Mouse (Mus musculus) midbrain, postnatal 0 days (tissue): ENCODE data around the gene Fxn. TPM values are rescaled to one million over a fixed set of nuclear protein-coding genes. Genes with fewer than 3 reads are reported as not detected.
A peak's percentile ranks its signal among the peaks of the same experiment; 100 is the strongest.

Experiments
- ATAC-seq: fragments of 200-750 bp; cut with Nextera tagmentation; 2 replicates; pipeline ENCODE4 v1.8.0; 2017; ENCODE audit warnings: moderate number of reproducible peaks, mild to moderate bottlenecking, moderate TSS enrichment, moderate library complexity; ENCODE audit not compliant: low FRiP score
- DNase-seq: peaks from one replicate; pipeline ENCODE4 v3.0.0-alpha.2; 2015; ENCODE audit warnings: low spot score
- H3K27ac ChIP-seq: fragments of 300-500 bp; sonication (generic); 2 replicates; pipeline ENCODE4 v1.5.1; 2014; ENCODE audit warnings: low read depth, mild to moderate bottlenecking, low read length, mixed read lengths
- H3K27me3 ChIP-seq: fragments of 300-500 bp; sonication (generic); 2 replicates; pipeline ENCODE4 v1.6.1; 2014; ENCODE audit warnings: low read length, control low read depth, mixed read lengths; ENCODE audit not compliant: insufficient read depth
- H3K36me3 ChIP-seq: fragments of 300-500 bp; sonication (generic); 2 replicates; pipeline ENCODE4 v1.6.1; 2014; ENCODE audit warnings: low read length, control low read depth, mixed read lengths; ENCODE audit not compliant: insufficient read depth
- H3K4me1 ChIP-seq: fragments of 300-500 bp; sonication (generic); 2 replicates; pipeline ENCODE4 v1.6.1; 2014; ENCODE audit warnings: mild to moderate bottlenecking, control low read depth, antibody characterized with exemption, low read length, mixed read lengths; ENCODE audit not compliant: insufficient read depth
- H3K4me2 ChIP-seq: fragments of 300-500 bp; sonication (generic); 2 replicates; pipeline ENCODE4 v1.6.1; 2014; ENCODE audit warnings: low read depth, mild to moderate bottlenecking, low read length, mixed read lengths; ENCODE audit not compliant: poor library complexity, severe bottlenecking
- H3K4me3 ChIP-seq: fragments of 300-500 bp; sonication (generic); 2 replicates; pipeline ENCODE4 v1.5.1; 2014; ENCODE audit warnings: low read depth, mild to moderate bottlenecking, low read length, moderate library complexity
- H3K9ac ChIP-seq: fragments of 300-500 bp; sonication (generic); replicated peaks from 2 replicates; pipeline ENCODE4 v1.6.1; 2014; ENCODE audit warnings: mild to moderate bottlenecking, low read length, moderate library complexity, mixed read lengths; ENCODE audit not compliant: poor library complexity, severe bottlenecking
- H3K9me3 ChIP-seq: fragments of 300-500 bp; sonication (generic); 2 replicates; pipeline ENCODE4 v1.6.1; 2016; ENCODE audit warnings: low read length, control low read depth
- CTCF ChIP-seq: IDR thresholded peaks from 2 replicates; pipeline ENCODE4 v1.5.1; 2016; ENCODE audit warnings: antibody characterized with exemption, mild to moderate bottlenecking
- WGBS: fragments of 180-500 bp; shearing (Covaris S2); extraction: QIAGEN DNeasy Blood & Tissue Kit; methylation state at CpG from one replicate; pipeline ENCODE4 v1.1.7; 2014; 5-methylcytosine and 5-hydroxymethylcytosine counted together
- polyA plus RNA-seq: library from polyadenylated mRNA; unstranded; fragments of >200 nt; fragmentation: Nextera tagmentation; extraction: Ambion mirVana; gene quantifications from 2 replicates; pipeline ENCODE4 v1.2.1, GENCODE M21; 2015
- total RNA-seq: library from RNA; depleted of rRNA; stranded (reverse); fragments of >200 nt; gene quantifications from 2 replicates; pipeline ENCODE4 v1.2.3, GENCODE M21; 2014

Gene Fxn
- total and polyA plus RNA-seq, 2 experiments from 2014 or later, result 25.4 to 42.5 TPM

- Histone ChIP-seq H3K36me3 (no peaks in the 10 kb centered on the region), H3K4me3 (no peak overlapping the region), H3K9me3 (no peaks in the 10 kb centered on the region), H3K27ac (no peak overlapping the region), H3K4me2 (no peak overlapping the region), H3K4me1 (no peaks in the 10 kb centered on the region), H3K27me3 (no peaks in the 10 kb centered on the region), H3K9ac (no peak overlapping the region)
- ATAC-seq (no peak), DNase-seq (no peak)
- peak; percentile 33 for TF ChIP-seq CTCF
- WGBS, result 88% methylated on average over 7 of the region's 7 CpGs
Measured at GRCm38 (mm10) chr19:24266046-24266830, 14.2 kb downstream of the Fxn start.

GRCm38 (mm10) chr19:24264991-24265390 lies 15.4 kb downstream of the Fxn start:
- ATAC-seq, result peak; percentile 71; the same call in 1 of the 2 replicates
- Histone ChIP-seq H3K4me1 (no peaks in the 10 kb centered on the region), H3K4me2 (no peak overlapping the region), H3K27me3 (no peaks in the 10 kb centered on the region), H3K4me3 (no peak overlapping the region), H3K27ac (no peak overlapping the region), H3K9me3 (no peaks in the 10 kb centered on the region), H3K9ac (no peak overlapping the region), H3K36me3 (no peaks in the 10 kb centered on the region)
- DNase-seq, result peak; percentile 82
- TF ChIP-seq CTCF, result peak; percentile 86
- WGBS, result 46% methylated on average over 7 of the region's 7 CpGs

- TF ChIP-seq CTCF, result no peak
- no peak overlapping the region for H3K4me3 ChIP-seq
- no peak overlapping the region for H3K4me2 ChIP-seq
- no peaks in the 10 kb centered on the region for H3K9me3 ChIP-seq
- no peaks in the 10 kb centered on the region for H3K4me1 ChIP-seq
- no peaks in the 10 kb centered on the region for H3K36me3 ChIP-seq
- ATAC-seq (no peak), DNase-seq (no peak)
- H3K27ac ChIP-seq, result no peak overlapping the region
- no peaks in the 10 kb centered on the region for H3K27me3 ChIP-seq
- no peak overlapping the region for H3K9ac ChIP-seq
- WGBS, result 95% methylated on average over 14 of the region's 14 CpGs
Measured at GRCm38 (mm10) chr19:24262736-24263135, 17.7 kb downstream of the Fxn start.

- H3K4me2 ChIP-seq, result no peak overlapping the region
- no peaks in the 10 kb centered on the region for H3K4me1 ChIP-seq
- TF ChIP-seq CTCF, result no peak
- no peaks in the 10 kb centered on the region for H3K27me3 ChIP-seq
- no peak overlapping the region for H3K9ac ChIP-seq
- H3K27ac ChIP-seq, result no peak overlapping the region
- H3K4me3 ChIP-seq, result no peak overlapping the region
- no peaks in the 10 kb centered on the region for H3K36me3 ChIP-seq
- whole genome bisulfite sequencing, result 69% methylated on average over 12 of the region's 12 CpGs
- no peaks in the 10 kb centered on the region for H3K9me3 ChIP-seq
- peak; percentile 19 for DNase-seq
- no peak for ATAC-seq
Measured at GRCm38 (mm10) chr19:24259390-24260351, 20.7 kb downstream of the Fxn start.

- H3K4me2 ChIP-seq, result no peak overlapping the region
- H3K36me3 ChIP-seq, result no peaks in the 10 kb centered on the region
- H3K9ac ChIP-seq, result no peak overlapping the region
- 62% methylated on average over 5 of the region's 5 CpGs for WGBS
- H3K4me1 ChIP-seq, result no peaks in the 10 kb centered on the region
- H3K4me3 ChIP-seq, result no peak overlapping the region
- DNase-seq (no peak), ATAC-seq (no peak)
- no peaks in the 10 kb centered on the region for H3K27me3 ChIP-seq
- no peak for TF ChIP-seq CTCF
- no peaks in the 10 kb centered on the region for H3K9me3 ChIP-seq
- H3K27ac ChIP-seq, result no peak overlapping the region
Measured at GRCm38 (mm10) chr19:24258368-24258767, 22.0 kb downstream of the Fxn start.

GRCm38 (mm10) chr19:24257962-24258361 lies 22.4 kb downstream of the Fxn start:
- Histone ChIP-seq H3K27ac (no peak overlapping the region), H3K9ac (no peak overlapping the region), H3K27me3 (no peaks in the 10 kb centered on the region), H3K4me3 (no peak overlapping the region), H3K36me3 (no peaks in the 10 kb centered on the region), H3K4me1 (no peaks in the 10 kb centered on the region), H3K4me2 (no peak overlapping the region), H3K9me3 (no peaks in the 10 kb centered on the region)
- no peak for TF ChIP-seq CTCF
- ATAC-seq (no peak), DNase-seq (no peak)
- 98% methylated on average over 6 of the region's 6 CpGs for WGBS
